ENCODE assay signal across 25 mouse cellular contexts in genomic region chr3:61133096-61133495, GRCm38 (mm10).
"Had no signal": no experiment of that assay in that cellular context is flagged by ENCODE, and none has a peak within 500 bp of the region (broad histone marks: within the 10 kb centered on the region; RNA-seq: fewer than 3 reads in every experiment).

No protein-coding gene starts in this region.

- H3K4me3 ChIP-seq: heart, embryonic 10.5 days; heart, embryonic 12.5 days; hindbrain, embryonic 10.5 days; hindbrain, embryonic 12.5 days; intestine, embryonic 15.5 days; kidney, embryonic 15.5 days; limb, embryonic 10.5 days; limb, embryonic 12.5 days; liver, embryonic 12.5 days had no signal

- H3K27ac ChIP-seq: heart, embryonic 10.5 days; hindbrain, embryonic 10.5 days; hindbrain, embryonic 12.5 days; hindbrain, embryonic 14.5 days; intestine, embryonic 15.5 days; kidney, embryonic 15.5 days; kidney, postnatal 0 days; limb, embryonic 10.5 days; limb, embryonic 12.5 days; liver, embryonic 12.5 days had no signal

- ATAC-seq: hindbrain, embryonic 16.5 days; inflammation-experienced regulatory T-cells, adult 6 months; intestine, embryonic 15.5 days; intestine, postnatal 0 days; liver, embryonic 12.5 days had no signal

- DNase-seq: gastrocnemius, postnatal 14 days; gastrocnemius, postnatal 36 days; heart, adult 18-20 months; heart, postnatal 10 days; heart, postnatal 4 days; kidney, adult 18-20 months; kidney, adult 9 months; kidney, postnatal 14 days; kidney, postnatal 36 days; layer of hippocampus, adult 9-11 months; layer of hippocampus, postnatal 36 days had no signal
